Mouse (Mus musculus): ENCODE results near the gene Npvf. TPM values are rescaled to one million over a fixed set of nuclear protein-coding genes. Genes with fewer than 3 reads are reported as not detected.

Npvf gene
- not detected for total RNA-seq (2021)

DNA sequence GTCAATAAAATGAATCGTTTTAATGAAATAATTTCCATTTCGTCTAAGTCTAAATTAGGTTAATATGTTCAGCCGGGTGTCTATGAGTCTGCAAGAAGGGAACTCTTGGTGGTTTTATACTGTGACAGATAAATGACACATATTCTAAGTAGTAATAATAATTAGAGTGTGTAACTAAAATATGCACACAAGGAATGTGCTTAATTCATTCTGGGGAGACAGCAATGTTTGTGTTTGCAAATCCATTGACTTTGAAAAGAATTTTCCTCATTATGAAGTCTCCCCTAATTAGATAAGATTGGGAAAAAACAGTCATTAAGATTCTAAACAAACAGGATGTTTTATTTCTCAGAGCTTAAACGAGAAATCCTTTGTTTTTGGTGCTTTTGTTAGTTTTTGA is at the start of gene Npvf:
Gene Npvf (minus strand): TSS at position 84 of the 400 bp plus-strand sequence.
- DNase-seq (ENCODE audit: low spot score), result no peak
- intact Hi-C loops (cut with DNase I), result no loop called here

DNA sequence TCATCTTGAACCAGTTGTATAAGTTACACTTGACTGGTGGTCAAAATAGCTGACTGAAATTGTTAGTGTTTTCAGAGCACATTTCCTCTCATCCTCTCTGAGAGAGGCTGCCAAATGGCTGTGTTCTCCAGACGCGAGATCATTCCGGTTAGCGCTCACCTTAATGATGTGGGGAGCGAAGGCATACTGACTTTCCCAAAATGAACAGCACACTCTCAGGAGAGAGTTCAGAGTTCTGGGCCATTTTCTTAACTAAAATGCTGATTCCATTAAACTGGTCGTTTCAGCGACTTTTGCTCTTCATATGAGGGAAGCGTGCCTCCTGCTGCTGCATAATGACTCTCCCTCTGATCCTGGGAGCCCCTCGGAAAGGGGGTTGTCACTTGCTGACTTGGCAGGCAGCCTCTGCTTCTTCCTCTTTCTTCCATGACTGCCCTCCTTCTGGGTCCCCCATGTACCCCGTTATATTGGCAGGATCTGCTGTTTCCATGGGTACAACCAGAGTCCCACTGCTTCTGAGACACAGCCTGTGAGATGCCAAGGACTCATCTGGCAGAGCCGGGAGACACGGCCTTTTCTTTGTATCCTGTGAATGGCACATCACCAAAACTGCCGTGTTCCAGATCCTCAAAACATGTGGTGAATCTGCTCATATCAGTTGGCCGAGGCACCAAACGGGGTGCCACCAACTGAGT is 35.0 kb upstream of the Npvf start:
- DNase-seq (ENCODE audit: low spot score), result no peak
- intact Hi-C loops (cut with DNase I), result no loop called here

DNA sequence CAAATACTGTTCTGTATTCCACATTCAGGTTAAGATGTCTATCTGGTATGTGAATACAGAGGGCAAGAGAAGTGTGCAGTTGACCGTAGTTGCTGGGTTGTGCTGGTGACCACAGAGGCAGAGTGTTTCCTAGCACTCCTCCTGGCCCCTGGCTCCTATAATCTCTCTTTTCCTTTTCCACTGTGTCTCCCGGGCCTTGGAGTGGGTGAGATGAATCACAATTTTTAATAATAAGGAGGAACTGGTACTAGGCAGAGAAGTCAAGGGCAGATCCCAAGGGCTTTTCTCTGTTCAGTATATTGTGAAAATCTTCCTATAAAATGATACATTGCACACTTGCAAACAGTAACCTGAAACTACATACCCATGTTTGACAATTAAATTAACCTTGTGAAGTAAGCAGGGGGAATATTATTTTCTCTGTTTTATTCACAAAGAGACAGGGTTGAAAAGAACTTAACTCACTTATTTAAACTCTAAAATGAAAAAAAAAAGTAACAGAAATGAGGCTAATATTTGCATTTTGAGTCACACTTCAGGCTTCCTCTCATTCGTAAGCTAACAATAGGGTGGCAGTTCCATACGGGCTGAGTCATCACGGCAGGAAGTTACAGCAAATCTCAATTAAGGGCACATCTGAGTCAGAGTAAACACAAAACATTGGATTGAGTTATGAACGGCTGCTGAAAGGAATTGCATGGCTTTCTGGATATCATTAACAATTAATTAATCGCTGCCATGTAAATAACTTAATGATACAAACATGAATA is 30.6 kb upstream of the Npvf start:
- DNase-seq (ENCODE audit: low spot score), result no peak
- intact Hi-C loops (cut with DNase I), result no loop called here

DNA sequence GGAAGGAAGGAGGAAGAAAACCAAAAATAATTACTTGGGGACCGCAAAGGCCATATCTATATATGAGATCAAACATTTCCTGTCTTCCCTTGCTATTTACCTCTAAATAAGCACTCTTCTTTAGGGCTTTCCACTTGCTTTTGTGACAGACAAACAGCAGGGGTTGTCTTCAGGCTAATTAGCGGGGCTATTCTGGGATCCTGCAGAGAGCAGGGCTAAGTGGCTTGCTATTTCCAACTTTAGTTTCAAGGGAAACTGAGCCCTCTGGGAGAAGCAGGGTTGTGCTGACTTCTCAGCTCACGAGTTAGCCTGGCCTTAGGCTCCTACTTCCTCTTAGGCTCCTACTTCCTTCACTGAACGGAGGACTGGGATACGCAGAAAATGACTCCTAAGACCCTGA is 27.3 kb upstream of the Npvf start:
- DNase-seq (ENCODE audit: low spot score), result no peak
- intact Hi-C loops (cut with DNase I), result no loop called here

DNA sequence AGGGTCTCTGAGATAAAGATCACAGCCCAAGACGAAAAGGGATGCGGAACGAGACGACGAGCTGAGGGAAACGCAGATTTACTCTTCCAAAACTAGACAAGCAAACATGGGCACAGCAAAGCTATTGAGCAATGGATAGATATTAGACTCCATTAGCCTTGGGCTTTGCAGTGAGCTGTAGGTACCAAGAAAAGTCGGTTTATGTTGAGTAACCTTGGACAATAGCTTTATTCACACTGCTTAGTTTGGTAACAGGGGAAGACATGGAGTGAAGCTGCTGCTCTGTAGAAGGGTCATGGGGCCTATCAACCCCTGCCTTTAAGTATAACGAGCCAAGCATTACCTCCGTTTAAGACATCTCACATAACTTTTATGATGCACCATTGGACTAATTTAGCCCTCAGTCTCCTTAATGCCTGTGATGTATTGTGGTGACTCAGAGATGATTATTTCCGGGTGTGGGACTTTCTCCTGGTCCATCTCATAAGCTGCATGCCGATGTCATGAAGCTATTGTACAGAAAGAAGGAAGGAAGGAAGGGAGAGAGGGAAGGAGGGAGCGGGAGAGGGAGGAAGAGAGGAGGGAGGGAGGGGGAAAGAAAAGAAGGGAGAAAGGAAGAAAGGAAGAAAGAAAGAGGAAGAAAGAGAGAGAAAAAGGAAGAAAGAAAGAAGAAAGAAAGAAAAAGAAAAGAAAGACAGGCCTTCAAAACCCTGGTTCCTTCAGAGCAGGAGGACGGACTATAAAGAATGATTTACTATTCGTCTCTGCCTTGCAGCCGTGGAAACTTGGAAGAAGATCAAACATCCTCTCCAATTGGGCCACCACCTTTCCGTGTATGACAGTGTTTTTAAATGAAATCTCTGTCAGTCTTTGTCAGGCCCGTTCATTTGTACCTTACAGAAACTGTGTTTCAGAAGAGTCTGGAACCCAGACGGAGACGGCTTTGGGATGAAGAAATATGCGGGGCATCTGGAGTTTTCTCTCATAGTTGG is 26.3 kb upstream of the Npvf start:
- intact Hi-C loops (cut with DNase I), result no loop called here
- DNase-seq (ENCODE audit: low spot score), result no peak

DNA sequence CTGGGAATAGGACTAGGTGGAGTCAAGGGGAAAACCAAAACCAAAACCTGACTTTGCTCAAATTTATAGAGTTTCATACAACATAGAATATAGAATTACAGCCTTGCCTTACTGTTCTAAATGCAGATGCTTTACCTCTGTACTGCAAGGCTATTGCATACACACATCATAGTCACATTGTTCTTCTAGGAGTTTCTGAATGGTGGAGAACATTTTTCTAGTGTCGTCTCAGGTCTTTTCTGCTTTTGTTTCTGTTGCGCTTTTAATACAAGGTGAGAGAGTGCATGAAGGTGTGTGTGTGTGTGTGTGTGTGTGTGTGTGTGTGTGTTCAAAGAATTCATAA is 25.2 kb upstream of the Npvf start:
- no peak for DNase-seq (ENCODE audit: low spot score)
- intact Hi-C loops (cut with DNase I), result loop anchor here (1.0 to 2.0 kb wide), 3 partner anchors 128 to 489 kb away; no protein-coding TSS in a partner anchor

DNA sequence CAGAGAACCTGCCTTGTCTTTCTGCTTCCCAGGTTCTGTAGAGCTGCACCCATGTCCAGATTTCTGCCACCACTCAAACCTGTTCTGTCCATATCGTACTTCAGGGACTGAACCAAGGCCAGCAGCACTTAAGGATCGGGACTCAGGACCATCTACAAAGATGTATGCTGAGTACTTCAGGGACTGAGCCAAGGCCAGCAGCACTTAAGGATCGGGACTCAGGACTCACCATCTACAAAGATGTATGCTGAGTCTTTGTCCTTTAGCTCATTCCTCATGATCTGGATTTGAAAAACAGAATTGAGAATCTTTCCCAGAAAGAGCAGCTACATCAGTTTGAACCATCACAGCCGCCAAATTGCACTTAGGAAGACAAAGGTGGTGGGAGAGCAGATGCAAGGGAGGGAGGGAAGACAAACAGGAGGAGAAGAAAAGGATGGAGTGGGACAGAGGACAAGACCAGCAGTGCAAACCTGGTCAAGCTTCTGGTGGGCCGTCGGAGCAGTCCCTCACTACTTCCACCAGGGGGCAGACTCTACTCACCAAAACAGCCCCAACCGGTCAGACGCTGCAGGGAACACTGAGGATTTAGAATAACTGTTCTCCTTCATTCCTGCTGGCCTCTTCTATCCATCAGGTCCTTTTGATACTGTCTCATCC is 24.7 kb upstream of the Npvf start:
- intact Hi-C loops (cut with DNase I), result loop anchor here (1.0 to 2.0 kb wide), 3 partner anchors 128 to 490 kb away; no protein-coding TSS in a partner anchor
- DNase-seq (ENCODE audit: low spot score), result peak; percentile 29

DNA sequence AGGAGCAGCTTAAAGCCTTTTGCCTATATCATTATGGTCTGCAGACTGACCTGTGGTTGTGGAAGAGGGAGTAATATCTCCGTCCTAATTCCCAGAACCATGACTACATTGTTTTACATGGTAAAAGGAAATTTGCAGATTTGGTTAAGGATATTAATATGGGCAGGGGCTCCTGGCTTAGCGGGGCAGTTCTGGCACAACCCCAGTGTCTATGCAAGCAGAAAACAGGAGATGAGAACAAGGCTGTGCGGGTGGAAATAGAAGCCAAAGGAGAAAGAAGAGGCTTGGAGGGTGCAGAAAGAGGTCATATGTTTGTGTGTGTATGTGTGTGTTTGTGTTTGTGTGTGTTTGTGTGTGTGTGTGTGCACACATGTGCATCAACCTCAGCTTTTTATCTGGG is 17.0 kb upstream of the Npvf start:
- DNase-seq (ENCODE audit: low spot score), result no peak
- intact Hi-C loops (cut with DNase I), result no loop called here

DNA sequence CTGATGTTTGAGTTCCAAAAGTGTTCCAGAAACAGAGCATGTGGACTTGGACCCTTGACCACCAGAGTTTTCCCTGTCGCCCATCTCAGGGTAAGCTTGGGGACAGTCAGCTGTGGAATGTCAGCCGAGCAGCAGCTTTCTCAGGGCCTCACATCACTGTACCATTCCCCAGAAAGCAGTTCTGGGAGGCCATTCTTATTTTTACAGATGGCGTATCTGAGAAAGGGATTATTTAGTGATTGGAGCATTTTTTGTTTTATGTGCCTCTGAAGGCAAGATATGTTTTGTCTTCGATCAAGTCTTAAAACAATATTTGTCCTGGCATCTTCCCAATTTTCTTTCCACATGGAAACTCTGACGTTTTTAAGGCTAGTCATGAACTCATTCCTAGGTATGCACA is 12.7 kb upstream of the Npvf start:
- DNase-seq (ENCODE audit: low spot score), result no peak
- intact Hi-C loops (cut with DNase I), result no loop called here

DNA sequence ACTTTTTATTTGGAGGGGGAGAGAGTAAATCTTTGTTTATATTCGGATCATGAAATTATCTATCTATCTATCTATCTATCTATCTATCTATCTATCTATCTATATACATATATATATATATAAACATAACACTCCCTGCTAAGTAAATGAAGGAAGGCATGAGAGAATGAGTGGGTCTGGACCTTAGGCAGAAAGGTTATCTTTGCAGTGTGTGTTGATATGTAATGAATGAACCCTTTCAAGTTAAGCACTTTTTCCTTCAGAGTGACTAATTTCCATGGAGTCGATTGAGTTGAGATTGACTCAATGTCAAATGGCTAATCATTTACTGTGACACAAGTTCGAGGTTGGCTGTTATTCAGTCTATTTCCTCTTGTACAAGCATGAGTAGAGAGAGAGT is 10.8 kb upstream of the Npvf start:
- intact Hi-C loops (cut with DNase I), result no loop called here

DNA sequence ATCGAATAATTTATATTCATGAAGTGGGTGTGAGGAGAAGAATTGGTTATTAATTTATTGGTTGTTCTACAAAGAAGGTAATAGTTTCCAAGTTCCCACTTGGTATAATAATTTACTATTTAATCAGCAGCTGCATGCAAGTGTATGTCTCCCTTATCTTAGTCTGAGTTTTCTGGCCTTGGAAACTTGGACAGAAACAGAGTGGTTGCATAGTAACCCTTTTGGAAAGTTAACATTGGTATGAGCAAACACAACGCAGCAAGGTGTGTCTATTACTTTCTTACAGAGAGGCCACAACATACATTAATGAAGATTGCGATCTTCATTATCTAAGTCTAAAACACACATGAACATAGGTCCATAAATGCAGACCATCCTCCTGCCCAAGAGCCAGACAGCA is 10.0 kb upstream of the Npvf start:
- intact Hi-C loops (cut with DNase I), result no loop called here
- DNase-seq (ENCODE audit: low spot score), result no peak

More for the DNA sequence above, 10.8 kb upstream of the Npvf start:
- no peak for DNase-seq (ENCODE audit: low spot score)

DNA sequence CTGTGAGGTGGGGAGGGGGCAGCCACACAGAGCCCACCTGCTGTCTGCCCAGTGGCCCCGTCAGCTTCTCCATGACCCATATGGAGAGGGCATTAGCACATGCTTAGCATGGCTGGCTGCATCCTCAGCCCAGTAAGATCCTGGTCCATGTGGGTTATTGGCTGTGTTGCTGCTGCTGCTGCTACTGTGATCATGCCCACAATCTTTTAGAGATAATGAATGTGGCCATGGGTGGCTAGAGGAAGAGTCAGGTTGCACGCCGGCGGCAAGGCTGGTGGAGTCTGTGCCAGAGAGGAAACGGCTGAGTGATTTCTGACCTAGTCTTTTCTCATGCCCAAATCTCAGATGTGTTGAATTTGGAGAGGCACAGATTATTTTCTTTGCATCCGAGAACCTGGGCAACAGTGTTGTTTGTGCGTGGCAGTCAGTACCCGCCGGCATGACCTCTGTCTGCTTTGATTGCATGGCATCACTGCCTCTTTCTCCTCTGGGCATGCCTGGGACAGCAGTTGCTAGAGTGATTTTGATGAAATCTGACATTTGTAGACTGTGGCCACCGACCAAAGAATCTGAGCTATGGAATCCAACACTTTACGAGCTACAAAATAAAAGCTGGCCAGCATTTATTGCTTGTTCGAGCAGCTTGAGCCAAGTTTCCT is 8.8 kb upstream of the Npvf start:
- no peak for DNase-seq (ENCODE audit: low spot score)
- intact Hi-C loops (cut with DNase I), result no loop called here

DNA sequence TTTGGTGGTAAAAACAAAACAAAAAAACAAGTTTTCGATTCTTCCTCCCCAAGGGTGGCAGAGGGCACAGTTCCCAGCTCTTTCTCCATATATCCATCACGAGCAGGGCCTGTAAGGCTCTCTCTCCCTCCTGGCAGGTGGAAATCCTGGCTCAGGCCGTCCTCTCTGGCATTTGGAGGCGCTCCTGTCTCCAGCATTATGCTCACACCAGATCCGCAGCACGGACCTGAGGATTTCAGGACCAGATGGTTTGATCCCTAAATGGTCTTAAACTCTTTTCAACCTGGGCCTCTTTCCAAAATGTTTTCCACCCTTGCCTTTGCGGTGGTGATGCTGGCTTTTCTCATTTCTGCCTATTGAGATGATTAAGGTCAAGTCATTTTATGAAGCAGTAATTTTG is 7.5 kb upstream of the Npvf start:
- intact Hi-C loops (cut with DNase I), result no loop called here
- DNase-seq (ENCODE audit: low spot score), result no peak

DNA sequence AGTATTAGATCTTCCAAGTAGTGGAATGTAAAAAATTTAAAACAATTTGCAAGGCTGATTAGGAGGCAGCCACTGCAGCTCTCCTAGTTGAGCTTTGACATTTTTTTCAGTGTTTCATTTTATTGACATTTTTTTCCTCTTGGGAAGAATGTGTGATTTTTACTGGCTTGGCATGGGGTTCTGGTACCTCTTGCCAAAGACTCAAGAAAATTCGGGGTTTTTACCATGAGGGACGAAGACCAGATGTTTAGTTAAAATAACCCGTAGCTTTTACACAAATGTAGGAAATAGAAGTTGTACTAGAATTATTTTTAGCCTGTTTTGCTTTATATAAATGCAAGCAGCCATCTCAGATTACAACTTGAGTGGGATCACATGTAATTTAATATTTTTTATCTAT is 4.2 kb upstream of the Npvf start:
- intact Hi-C loops (cut with DNase I), result no loop called here
- DNase-seq (ENCODE audit: low spot score), result no peak

DNA sequence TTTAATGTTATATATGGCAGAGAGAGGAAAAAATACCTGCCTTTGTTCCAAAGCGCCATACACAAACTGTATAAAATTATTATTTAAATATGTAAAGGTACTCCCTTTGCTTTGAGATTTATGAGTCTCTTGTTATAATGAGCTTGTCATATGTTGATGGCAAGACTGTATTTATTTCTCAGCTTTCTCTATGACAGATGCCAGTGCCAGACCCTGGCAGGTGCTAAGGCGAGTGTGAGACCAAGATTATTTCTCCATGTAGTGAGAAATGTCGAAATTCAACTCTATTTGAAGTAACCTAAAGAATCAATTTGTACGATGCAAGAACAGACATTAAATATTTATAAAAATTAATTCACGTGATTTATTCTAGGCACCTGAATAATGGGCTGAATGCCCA is 3.8 kb upstream of the Npvf start:
- no peak for DNase-seq (ENCODE audit: low spot score)
- intact Hi-C loops (cut with DNase I), result no loop called here

DNA sequence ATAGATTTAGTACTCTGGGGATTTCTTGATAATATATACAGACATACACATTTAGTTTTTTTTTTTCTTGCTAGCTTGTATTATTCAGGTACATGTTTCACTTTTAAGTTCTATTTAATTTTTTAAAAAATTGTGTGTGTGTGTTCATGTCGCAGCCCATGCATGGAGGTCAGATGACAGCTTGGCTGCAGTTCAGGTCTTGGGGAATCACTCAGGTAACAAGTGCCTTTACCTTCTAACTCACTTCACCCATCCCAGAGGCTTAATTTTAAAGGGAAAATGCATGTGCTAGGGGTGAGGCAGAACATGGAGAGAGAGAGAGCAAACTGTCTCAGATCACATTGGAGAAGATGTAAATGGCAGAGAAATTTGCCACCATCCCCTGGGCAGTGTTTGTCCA is 2.2 kb upstream of the Npvf start:
- intact Hi-C loops (cut with DNase I), result no loop called here
- DNase-seq (ENCODE audit: low spot score), result no peak

DNA sequence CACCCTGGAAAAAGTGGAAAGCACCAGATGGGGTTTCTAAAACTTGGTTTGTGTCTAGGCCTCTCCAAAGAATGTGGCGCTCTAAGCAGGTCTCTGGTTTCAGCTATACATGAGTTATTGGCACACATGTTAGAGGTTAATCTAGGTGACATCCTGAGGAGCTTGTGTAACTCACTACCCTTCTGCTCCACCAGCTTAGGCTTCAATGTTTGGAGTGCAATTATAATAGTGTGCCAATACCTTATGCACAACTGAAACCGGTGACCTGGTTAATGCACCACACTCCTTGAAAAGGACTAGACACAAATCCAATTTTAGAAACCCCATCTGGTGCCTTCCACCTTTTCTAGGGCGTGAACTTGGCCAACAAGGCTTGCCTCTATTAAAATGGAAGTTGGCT is 1.7 kb upstream of the Npvf start:
- intact Hi-C loops (cut with DNase I), result no loop called here
- DNase-seq (ENCODE audit: low spot score), result no peak

DNA sequence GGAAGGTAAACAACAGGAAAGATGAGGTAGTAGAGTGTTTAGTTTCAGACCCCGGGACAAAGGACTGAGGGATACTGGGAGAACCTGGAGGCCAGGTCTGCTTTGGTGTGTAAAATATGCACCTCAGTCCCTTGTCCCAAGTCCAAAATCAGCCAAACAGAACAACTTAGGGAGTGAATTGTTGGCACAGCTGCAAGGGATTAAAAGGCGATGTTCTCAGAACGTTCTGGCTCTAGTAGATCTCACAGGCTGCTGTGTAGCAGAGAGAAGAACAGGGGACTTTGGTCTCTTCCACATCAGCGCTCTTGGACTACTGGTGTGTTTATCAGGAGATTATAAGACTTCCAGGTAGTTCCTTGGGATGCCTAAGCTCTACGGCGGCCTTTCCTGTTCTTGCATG is 6.6 kb downstream of the Npvf start:
- intact Hi-C loops (cut with DNase I), result no loop called here
- DNase-seq (ENCODE audit: low spot score), result no peak

DNA sequence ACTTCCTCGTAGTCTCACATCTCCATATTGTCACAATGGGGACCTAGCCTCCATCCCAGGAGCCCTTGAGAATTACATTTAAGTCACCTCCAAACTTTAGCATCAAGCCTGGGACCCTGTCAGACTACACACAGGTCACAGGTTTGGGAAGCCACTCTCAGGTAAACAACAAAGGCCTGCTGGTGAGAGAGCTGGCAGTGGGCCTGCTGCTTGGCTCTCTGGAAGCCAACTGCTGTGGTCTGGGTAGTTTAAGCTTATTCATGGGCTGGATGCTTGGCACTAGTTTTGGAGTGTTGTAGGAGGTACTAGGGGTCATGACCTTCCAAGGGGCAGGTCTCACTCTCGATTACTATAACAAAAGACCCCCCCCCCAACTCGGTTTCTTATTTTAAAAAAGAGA is 7.6 kb downstream of the Npvf start:
- no peak for DNase-seq (ENCODE audit: low spot score)
- intact Hi-C loops (cut with DNase I), result no loop called here

DNA sequence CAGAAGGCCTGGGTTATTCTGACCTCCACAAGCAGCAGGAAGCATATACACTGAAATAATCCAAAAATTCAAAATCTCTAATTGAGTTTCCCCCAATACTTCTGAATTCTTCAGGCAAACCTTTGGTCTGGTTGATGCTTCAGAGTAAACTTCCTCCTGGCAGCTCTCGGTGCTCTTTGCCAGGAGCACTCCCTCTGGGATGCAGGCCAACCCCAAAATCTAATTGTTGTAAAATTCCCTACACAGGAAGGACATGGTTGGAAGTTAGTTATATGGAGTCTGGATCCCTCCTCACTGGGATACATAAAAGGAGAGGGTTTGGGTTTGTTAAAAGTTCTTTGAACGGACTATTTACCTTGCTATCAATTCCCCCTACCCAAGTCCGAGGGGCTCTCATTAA is 9.5 kb downstream of the Npvf start:
- intact Hi-C loops (cut with DNase I), result no loop called here
- no peak for DNase-seq (ENCODE audit: low spot score)
